Mouse (Mus musculus): ENCODE measurements around the gene Il17rc. TPM values are rescaled to one million over a fixed set of nuclear protein-coding genes. Genes with fewer than 3 reads are reported as not detected.

Gene Il17rc
- polyA plus RNA-seq (2012; rRNA removed) = 3.1 and 5.9 TPM in 2 replicates

DNA sequence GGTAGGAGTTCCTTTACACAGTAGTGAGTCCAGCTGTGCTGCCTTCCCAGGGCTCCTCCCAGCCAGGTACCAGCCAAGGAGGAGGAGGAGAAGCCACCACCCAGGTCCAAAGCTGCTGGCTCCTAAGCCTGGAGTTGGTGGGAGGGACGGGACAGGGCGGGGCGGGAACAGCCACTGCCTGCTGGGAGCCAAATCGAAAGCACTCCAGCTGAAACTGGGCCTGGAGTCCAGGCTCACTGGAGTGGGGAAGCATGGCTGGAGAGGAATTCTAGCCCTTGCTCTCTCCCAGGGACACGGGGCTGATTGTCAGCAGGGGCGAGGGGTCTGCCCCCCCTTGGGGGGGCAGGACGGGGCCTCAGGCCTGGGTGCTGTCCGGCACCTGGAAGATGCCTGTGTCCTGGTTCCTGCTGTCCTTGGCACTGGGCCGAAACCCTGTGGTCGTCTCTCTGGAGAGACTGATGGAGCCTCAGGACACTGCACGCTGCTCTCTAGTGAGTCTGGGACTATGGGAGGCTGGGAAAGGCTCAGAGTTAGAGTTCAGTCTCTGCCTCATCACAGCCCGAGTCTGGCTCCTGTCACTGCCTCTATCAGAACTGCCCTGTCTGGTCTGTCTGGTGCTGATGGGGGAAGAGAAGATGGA is at the start of gene Il17rc:
Il17rc (plus strand) TSS at position 131 of the 640 bp plus-strand sequence.

DNA sequence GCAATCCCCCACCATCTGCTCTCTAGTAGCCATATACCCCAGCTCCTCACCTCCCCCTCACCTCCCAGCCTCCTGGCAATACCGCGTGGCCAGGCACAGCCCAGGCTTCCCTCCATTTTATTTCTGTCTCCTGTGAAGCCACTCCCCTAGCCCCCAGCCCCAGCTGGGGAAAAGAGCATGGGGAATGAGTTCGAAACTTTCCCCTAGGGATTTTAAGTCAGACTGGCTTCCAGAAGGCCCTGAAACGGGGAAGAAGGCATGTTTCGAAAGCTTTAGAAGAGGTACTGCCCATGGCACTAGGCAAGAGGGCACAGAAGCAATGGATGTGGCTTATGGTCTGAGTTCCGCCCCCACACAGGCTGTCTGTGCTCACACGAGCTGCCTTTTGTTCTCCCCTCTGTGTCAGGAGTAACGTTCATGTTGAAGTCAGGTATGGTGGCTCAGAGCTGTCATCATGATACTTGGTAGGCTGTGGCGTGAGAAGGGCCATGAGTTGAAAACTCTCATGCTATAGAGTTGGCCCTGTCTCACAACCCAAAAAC is 35.5 kb upstream of the Il17rc start, which contains the start of gene Cidec:
Cidec (minus strand) TSS at position 97 of the 542 bp plus-strand sequence.

DNA sequence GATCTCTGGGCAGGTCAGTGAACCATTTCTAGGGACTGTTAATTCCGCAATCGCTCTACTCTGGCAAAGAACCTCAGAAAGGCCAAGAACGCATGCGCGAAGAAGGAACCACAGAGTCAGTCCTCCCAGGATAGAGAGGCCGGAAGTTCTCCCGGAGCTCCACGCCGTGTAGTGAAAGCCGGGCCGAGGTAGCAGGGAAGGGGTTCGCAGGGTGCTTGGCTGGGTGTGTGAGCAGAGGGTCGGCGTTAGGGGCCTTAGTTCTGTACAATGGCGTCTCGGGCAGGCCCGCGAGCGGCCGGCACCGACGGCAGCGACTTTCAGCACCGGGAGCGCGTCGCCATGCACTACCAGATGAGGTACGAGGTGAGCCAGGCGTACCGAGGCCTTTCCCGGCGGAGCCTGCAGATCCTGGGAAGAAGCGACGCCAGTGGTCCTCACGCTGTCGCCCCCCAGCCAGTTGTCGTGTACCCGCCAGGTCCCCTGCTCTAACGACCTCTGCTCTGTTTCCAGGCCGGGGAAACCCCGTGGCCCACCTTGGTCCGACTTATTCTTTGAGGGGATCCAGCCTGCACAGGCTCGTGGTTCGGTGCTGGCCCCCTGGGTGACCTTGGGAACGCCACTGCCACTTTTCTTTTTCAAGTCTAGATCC is 28.7 kb upstream of the Il17rc start, which contains the start of gene Jagn1:
Jagn1 (plus strand) TSS at position 128 of the 649 bp plus-strand sequence.

DNA sequence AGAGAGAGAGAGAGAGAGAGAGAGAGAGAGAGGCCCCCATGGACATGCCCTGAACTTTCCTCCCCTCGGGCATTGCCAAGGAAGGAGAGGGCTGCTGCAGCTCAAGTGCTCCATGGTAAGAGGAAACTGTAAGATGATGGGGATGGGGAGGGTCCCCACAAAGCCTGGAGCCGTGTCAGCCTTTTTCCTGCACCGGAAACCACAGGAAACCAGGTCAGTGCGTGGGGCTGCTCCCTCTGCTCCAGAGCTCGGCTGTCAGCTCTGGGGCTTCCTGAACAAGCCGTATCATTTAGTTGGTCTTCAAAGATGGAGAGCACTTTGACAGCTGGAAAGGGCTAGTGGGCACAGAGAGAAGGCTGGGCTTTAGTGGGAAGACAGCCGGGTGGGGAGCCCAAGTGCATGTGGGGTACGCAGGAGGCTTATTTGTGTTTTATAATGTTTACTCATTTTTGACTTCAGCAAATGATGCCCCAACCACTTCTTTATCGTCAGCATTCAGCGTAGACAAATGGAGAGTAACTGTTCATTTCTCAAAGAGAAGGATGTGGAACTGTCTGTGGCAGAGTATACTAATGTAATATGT is 13.2 kb upstream of the Il17rc start, which contains the start of gene Il17re:
Il17re (plus strand) TSS at position 533 of the 583 bp plus-strand sequence.

DNA sequence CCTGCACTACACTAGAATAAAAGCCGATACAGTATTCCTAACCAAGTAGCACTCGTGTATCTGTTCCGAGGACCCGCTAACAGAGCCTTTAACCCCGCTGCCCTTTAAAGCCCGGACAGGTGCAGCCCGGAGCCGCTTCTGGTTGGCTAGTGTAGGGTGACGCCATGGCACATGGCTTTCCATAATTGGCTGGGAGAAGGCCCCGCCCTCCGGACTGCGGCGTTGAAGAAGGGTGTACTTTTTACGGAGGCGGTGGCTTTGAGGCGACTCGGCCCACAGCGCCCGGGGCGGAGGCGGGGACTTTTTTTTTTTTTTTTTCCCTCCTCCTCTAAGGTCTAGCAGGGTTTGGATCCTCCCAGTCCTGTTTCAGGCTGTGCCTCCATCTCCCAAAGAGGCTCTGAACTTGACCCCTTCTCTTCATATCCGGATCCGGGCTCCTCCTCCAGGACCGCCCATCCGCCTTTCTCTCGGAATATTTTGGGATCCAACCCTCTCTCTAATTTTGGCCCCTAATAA is 11.9 kb downstream of the Il17rc start, which contains the start of gene Creld1:
Creld1 (plus strand) TSS at position 198 of the 516 bp plus-strand sequence.

DNA sequence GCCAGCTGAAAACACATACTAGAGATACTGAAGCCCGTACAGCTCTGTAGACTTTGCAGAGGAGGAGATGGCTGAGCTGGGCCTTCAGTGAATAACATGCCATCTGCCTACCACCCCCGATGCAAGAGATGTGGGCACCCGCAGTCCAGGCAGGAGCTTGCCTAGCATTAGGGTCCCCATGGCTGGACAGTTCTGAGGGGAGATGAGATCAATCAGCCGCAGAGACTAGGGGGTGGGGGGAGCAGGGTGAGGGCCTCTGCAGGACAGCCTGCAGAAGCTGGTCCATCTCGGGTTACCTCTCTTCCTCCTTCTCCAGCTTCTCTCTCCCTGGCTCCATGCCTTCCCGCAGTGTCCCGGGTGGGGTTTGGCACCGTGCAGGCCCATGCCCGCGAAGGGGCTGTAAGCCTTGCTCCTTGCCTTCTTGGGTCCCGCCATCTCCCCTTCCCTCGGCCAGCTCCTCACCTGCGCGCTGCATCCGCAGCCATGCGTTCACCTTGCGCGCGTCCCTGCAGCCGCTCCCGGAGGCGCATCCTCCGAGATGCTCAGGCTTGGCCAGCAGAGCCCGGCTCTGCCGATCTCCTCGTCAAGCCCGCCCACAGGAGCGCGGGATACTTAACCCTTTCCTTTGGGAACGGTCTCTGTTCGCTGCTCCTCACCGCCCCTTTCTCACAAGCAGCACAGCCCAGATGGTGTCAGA is 30.3 kb downstream of the Il17rc start, which contains the start of gene Prrt3:
Prrt3 (minus strand) TSS at position 544 of the 697 bp plus-strand sequence.

DNA sequence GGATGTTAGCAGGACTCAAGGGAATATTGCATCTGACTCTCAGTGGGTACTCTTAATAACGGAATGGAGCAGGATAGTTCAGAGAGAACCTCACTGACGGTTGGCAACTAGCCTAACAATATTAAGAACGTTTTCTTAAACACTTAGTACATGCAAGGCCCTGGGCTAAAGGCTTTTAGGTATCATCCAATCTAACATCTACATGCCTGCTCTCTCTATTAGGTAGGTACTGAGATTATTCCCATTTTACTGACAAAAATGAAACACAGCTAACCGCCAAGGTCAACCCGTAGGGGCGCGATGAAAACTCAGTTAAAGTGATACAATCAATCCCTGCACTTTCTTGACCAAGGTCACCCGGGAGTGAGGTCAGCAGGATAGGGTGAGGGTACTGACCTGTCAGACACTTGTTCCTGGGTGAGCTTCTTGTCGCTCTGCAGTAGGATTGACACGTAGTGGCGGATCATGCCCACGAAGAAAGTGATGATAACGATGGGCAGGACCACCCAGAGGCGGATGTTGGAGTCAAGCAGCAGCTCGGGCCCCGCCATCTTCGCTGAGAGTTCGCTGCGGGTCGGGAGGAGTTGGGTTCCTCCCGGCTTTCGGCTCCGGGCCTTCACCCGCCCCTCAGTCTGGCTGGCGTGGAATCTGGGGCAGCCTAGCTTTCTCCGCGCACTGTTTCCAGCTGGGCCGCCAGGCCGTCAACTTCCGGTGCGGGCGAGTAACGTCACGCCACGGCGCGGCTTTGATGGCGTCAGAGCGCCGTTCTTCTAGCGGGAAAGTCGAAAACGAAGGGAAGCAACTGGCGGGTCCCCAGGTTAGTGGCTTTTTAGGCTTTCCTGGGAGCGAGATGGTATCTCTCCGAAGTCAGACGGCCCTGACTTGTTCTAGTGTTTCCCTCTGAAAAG is 60.0 kb downstream of the Il17rc start, which contains the start of the genes Emc3 and Fancd2:
Emc3 (minus strand) TSS at position 721 of the 908 bp plus-strand sequence.
Fancd2 (plus strand) TSS at position 751 of the 908 bp plus-strand sequence.

Other genes with a start within 250 kb of the Il17rc start
- 36.5 and 39.7 TPM in 2 replicates for gene Mtmr14, start 233.6 kb upstream of the Il17rc start, polyA plus RNA-seq (2012; rRNA removed)
- 1.7 and 2.3 TPM in 2 replicates for gene Cpne9, start 189.1 kb upstream of the Il17rc start, polyA plus RNA-seq (2012; rRNA removed)
- gene Brpf1, start 164.3 kb upstream of the Il17rc start, polyA plus RNA-seq (2012; rRNA removed) = 38.1 and 40.8 TPM in 2 replicates
- gene Ogg1, start 144.5 kb upstream of the Il17rc start, polyA plus RNA-seq (2012; rRNA removed) = 20.0 and 20.4 TPM in 2 replicates
- 61.3 and 74.0 TPM in 2 replicates for gene Camk1, start 127.4 kb upstream of the Il17rc start, polyA plus RNA-seq (2012; rRNA removed)
- gene Tada3, start 93.5 kb upstream of the Il17rc start, polyA plus RNA-seq (2012; rRNA removed) = 60.1 and 63.2 TPM in 2 replicates
- gene Arpc4, start 93.3 kb upstream of the Il17rc start, polyA plus RNA-seq (2012; rRNA removed) = 101 and 116 TPM in 2 replicates
- 25.0 and 29.2 TPM in 2 replicates for gene Ttll3, start 82.2 kb upstream of the Il17rc start, polyA plus RNA-seq (2012; rRNA removed)
- 33.6 and 35.6 TPM in 2 replicates for gene Rpusd3, start 52.1 kb upstream of the Il17rc start, polyA plus RNA-seq (2012; rRNA removed)
- 0.04 and 0.06 TPM in 2 replicates for gene Cidec, start 35.7 kb upstream of the Il17rc start, polyA plus RNA-seq (2012; rRNA removed)
- gene Jagn1, start 28.9 kb upstream of the Il17rc start, polyA plus RNA-seq (2012; rRNA removed) = 59.4 and 62.8 TPM in 2 replicates
- gene Il17re, start 12.9 kb upstream of the Il17rc start, polyA plus RNA-seq (2012; rRNA removed) = 0.07 and 1.1 TPM in 2 replicates
- 38.9 and 41.5 TPM in 2 replicates for gene Creld1, start 11.9 kb downstream of the Il17rc start, polyA plus RNA-seq (2012; rRNA removed)
- 5.6 and 6.7 TPM in 2 replicates for gene Prrt3, start 30.5 kb downstream of the Il17rc start, polyA plus RNA-seq (2012; rRNA removed)
- gene Emc3, start 60.2 kb downstream of the Il17rc start, polyA plus RNA-seq (2012; rRNA removed) = 56.0 and 56.9 TPM in 2 replicates
- 7.6 and 10.1 TPM in 2 replicates for gene Fancd2, start 60.3 kb downstream of the Il17rc start, polyA plus RNA-seq (2012; rRNA removed)
- gene Fancd2os, start 129.3 kb downstream of the Il17rc start, polyA plus RNA-seq (2012; rRNA removed) = 0.05 TPM in 1 of 2 replicates, not detected in the other
- 234 and 239 TPM in 2 replicates for gene Brk1, start 133.3 kb downstream of the Il17rc start, polyA plus RNA-seq (2012; rRNA removed)
- gene Vhl, start 152.5 kb downstream of the Il17rc start, polyA plus RNA-seq (2012; rRNA removed) = 64.1 and 72.3 TPM in 2 replicates
- gene Irak2, start 167.0 kb downstream of the Il17rc start, polyA plus RNA-seq (2012; rRNA removed) = 3.2 and 5.4 TPM in 2 replicates
- gene Tatdn2, start 225.6 kb downstream of the Il17rc start, polyA plus RNA-seq (2012; rRNA removed) = 28.4 and 28.5 TPM in 2 replicates
- 0.29 and 0.66 TPM in 2 replicates for gene Ghrl, start 248.5 kb downstream of the Il17rc start, polyA plus RNA-seq (2012; rRNA removed)

All from central nervous system, embryonic 14 days (tissue).